Mouse (Mus musculus) liver, embryonic 14.5 days (tissue): Measurements from ENCODE around the gene Lmcd1. TPM values are rescaled to one million over a fixed set of nuclear protein-coding genes. Genes with fewer than 3 reads are reported as not detected.

ENCODE experiments used
- ATAC-seq: fragments of 200-750 bp; cut with Nextera tagmentation; 2 replicates; pipeline ENCODE4 v1.8.0; 2017; ENCODE audit warnings: moderate number of reproducible peaks, mild to moderate bottlenecking, moderate library complexity; ENCODE audit not compliant: insufficient read depth
- DNase-seq, 3 experiments: peaks; one replicate each; pipeline ENCODE4 v3.0.0-alpha.2; 2012 to 2013; ENCODE audit warnings: low read depth in 3 of 3, low spot score in 3 of 3
- H3K27ac ChIP-seq: fragments of 300-500 bp; sonication (generic); 2 replicates; pipeline ENCODE4 v1.5.1; 2014; ENCODE audit warnings: moderate library complexity, mild to moderate bottlenecking, control low read depth, inconsistent platforms
- H3K27me3 ChIP-seq: fragments of 300-500 bp; sonication (generic); 2 replicates; pipeline ENCODE4 v1.6.1; 2014; ENCODE audit warnings: mild to moderate bottlenecking, low read length, moderate library complexity; ENCODE audit not compliant: control insufficient read depth, insufficient read depth
- H3K36me3 ChIP-seq: fragments of 300-500 bp; sonication (generic); replicated peaks from 2 replicates; pipeline ENCODE4 v1.6.1; 2014; ENCODE audit warnings: low read depth; ENCODE audit not compliant: control insufficient read depth, insufficient read depth
- H3K4me1 ChIP-seq, 2 experiments: fragments of 200-500 bp in 1 of 2; fragments of 300-500 bp in 1 of 2; sonication (generic) in 1 of 2; replicated peaks; 2 replicates each; pipeline ENCODE4 v1.6.1; 2012 to 2014; ENCODE audit warnings: antibody characterized with exemption in 1 of 2, inconsistent platforms in 1 of 2, low read length in 1 of 2; ENCODE audit not compliant: control insufficient read depth in 2 of 2, insufficient read depth in 2 of 2
- H3K4me2 ChIP-seq: fragments of 300-500 bp; sonication (generic); 2 replicates; pipeline ENCODE4 v1.6.1; 2014; ENCODE audit warnings: low read depth, mild to moderate bottlenecking, control low read depth, moderate library complexity
- H3K4me3 ChIP-seq, 2 experiments: fragments of 200-500 bp in 1 of 2; fragments of 300-500 bp in 1 of 2; sonication (generic) in 1 of 2; 2 replicates each; pipeline ENCODE4 v1.5.1; 2012 to 2014; ENCODE audit warnings: low read depth in 2 of 2, low read length in 2 of 2, mild to moderate bottlenecking in 2 of 2, control low read depth in 1 of 2, inconsistent platforms in 1 of 2, moderate library complexity in 1 of 2; ENCODE audit not compliant: insufficient read depth in 1 of 2
- H3K9ac ChIP-seq: fragments of 300-500 bp; sonication (generic); replicated peaks from 2 replicates; pipeline ENCODE4 v1.6.1; 2014; ENCODE audit warnings: mild to moderate bottlenecking, control low read depth, moderate library complexity
- H3K9me3 ChIP-seq: fragments of 300-500 bp; sonication (generic); 2 replicates; pipeline ENCODE4 v1.6.1; 2016; ENCODE audit warnings: low read length, mixed read lengths; ENCODE audit not compliant: control insufficient read depth
- CTCF ChIP-seq: IDR thresholded peaks from 2 replicates; pipeline ENCODE4 v1.5.1; 2016; ENCODE audit warnings: antibody characterized with exemption, low read depth, control low read depth
- EP300 ChIP-seq: IDR thresholded peaks from 2 replicates; pipeline ENCODE4 v1.6.1; 2016; ENCODE audit warnings: antibody characterized with exemption, low read depth
- WGBS: fragments of 180-500 bp; shearing (Covaris S2); extraction: QIAGEN DNeasy Blood & Tissue Kit; methylation state at CpG from one replicate; pipeline ENCODE4 v1.1.7; 2014; ENCODE audit not compliant: insufficient replicate concordance; 5-methylcytosine and 5-hydroxymethylcytosine counted together
- polyA plus RNA-seq, 2 experiments: library from polyadenylated mRNA; depleted of rRNA in 1 of 2; stranded (reverse) in 1 of 2; unstranded in 1 of 2; fragments of >200 nt; fragmentation: Nextera tagmentation in 1 of 2; extraction: Ambion mirVana in 1 of 2; gene quantifications; 2 replicates each; pipeline versions ENCODE4 v1.2.1 to v1.2.3; 2012 to 2014

Lmcd1 gene
- polyA plus RNA-seq, 2 experiments: 0.27 to 0.39 TPM

DNA sequence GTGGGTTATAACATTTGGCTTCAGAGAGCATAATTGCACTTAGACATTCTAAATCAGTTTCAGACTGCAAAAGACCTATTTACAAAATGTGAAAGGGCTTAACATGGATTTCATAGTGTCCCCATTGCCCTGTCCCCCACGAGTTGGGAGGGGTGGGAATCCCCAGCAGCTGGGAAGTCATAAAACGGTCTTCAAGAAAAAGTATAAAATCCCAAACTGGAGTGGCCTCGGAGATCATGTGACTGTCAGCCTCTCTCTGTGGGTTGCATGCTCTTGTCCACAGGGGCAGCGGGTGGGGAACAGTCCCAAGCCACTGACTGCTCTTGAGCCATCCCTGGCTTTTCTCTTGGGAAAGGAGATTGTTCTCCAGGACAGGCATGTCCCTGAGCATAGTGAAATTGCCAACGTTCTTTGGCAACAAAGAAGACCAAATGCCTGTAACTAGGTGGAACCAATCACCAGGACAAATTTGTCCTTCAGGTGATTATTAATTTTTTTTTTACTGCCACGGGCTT is 2.2 kb downstream of the Lmcd1 start:
- TF ChIP-seq EP300: no peak
- no peak for TF ChIP-seq CTCF
- ATAC-seq: no peak

DNA sequence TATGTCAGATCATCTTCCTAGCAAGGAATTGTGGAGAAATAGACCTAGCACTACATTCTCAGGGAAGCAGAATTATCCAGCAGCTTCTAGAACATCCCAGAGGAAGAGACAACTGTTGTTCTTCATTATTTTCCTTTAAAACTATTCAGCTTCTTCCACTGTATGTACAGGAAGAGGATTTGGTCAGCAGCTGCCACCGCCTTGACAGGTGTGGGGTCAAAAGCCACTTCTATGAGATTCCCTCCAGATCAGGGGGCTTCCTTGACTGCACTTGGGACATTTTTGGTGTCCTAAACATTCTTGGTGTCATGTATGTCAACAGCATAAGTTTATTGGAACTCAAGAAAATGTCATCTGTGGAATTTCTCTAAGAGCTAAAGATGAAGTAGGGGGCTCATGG is 5.2 kb downstream of the Lmcd1 start:
- ATAC-seq (no peak), DNase-seq (no peak)
- Histone ChIP-seq H3K9me3 (no peaks in the 10 kb centered on the region), H3K36me3 (no peaks in the 10 kb centered on the region), H3K27ac (no peak overlapping the region), H3K9ac (no peak overlapping the region), H3K4me3 (no peak overlapping the region), H3K4me2 (no peak overlapping the region), H3K27me3 (no peaks in the 10 kb centered on the region), H3K4me1 (0 out of 4 replicates have a peak, but pooled peaks cover 0 to 2% of the 10 kb centered on the region in 2 experiments)
- no peak for TF ChIP-seq EP300
- TF ChIP-seq CTCF: no peak
- 66% methylated on average over 1 of the region's 1 CpGs for WGBS

More for the DNA sequence above, 2.2 kb downstream of the Lmcd1 start:
- no peak overlapping the region for H3K4me3 ChIP-seq
- H3K27me3 ChIP-seq: no peaks in the 10 kb centered on the region
- no peak for DNase-seq
- H3K9ac ChIP-seq: no peak overlapping the region
- no peaks in the 10 kb centered on the region for H3K36me3 ChIP-seq
- no peak overlapping the region for H3K27ac ChIP-seq
- H3K4me2 ChIP-seq: no peak overlapping the region
- H3K9me3 ChIP-seq: no peaks in the 10 kb centered on the region
- WGBS: 45% methylated on average over 6 of the region's 6 CpGs
- 0 out of 4 replicates have a peak, but pooled peaks cover 0 to 2% of the 10 kb centered on the region in 2 experiments for H3K4me1 ChIP-seq

- TF ChIP-seq CTCF: no peak
- TF ChIP-seq EP300: no peak
- no peak overlapping the region for H3K9ac ChIP-seq
- no peaks in the 10 kb centered on the region for H3K4me1 ChIP-seq
- no peak overlapping the region for H3K4me2 ChIP-seq
- no peaks in the 10 kb centered on the region for H3K36me3 ChIP-seq
- DNase-seq: no peak
- H3K27me3 ChIP-seq: no peaks in the 10 kb centered on the region
- no peak overlapping the region for H3K4me3 ChIP-seq
- no peaks in the 10 kb centered on the region for H3K9me3 ChIP-seq
- 74% methylated on average over 2 of the region's 2 CpGs for WGBS
- H3K27ac ChIP-seq: no peak overlapping the region
- no peak for ATAC-seq
These were observed 6.6 kb downstream of the Lmcd1 start for GRCm38 (mm10) chr6:112280161-112280560.

- Histone ChIP-seq H3K27me3 (no peaks in the 10 kb centered on the region), H3K4me3 (no peak overlapping the region), H3K4me2 (no peak overlapping the region), H3K9me3 (no peaks in the 10 kb centered on the region), H3K36me3 (no peaks in the 10 kb centered on the region), H3K27ac (no peak overlapping the region), H3K4me1 (no peaks in the 10 kb centered on the region), H3K9ac (no peak overlapping the region)
- no peak for DNase-seq
- 51% methylated on average over 3 of the region's 3 CpGs for WGBS
- TF ChIP-seq EP300: no peak
- TF ChIP-seq CTCF: no peak
- no peak for ATAC-seq
These were observed 7.4 kb downstream of the Lmcd1 start for GRCm38 (mm10) chr6:112280945-112281344.

GRCm38 (mm10) chr6:112281935-112282334 is 8.4 kb downstream of the Lmcd1 start:
- Histone ChIP-seq H3K27ac (no peak overlapping the region), H3K36me3 (no peaks in the 10 kb centered on the region), H3K9me3 (no peaks in the 10 kb centered on the region), H3K27me3 (no peaks in the 10 kb centered on the region), H3K9ac (no peak overlapping the region), H3K4me1 (no peaks in the 10 kb centered on the region), H3K4me3 (no peak overlapping the region), H3K4me2 (no peak overlapping the region)
- ATAC-seq (no peak), DNase-seq (no peak)
- 58% methylated on average over 2 of the region's 2 CpGs for WGBS
- TF ChIP-seq CTCF (no peak), EP300 (no peak)
